Mouse (Mus musculus) heart, postnatal 0 days (tissue): Measurements from ENCODE around the gene Dip2a. TPM values are rescaled to one million over a fixed set of nuclear protein-coding genes. Genes with fewer than 3 reads are reported as not detected.

Experiments
- ATAC-seq: fragments of 200-750 bp; cut with Nextera tagmentation; 2 replicates; pipeline ENCODE4 v1.8.0; 2017; ENCODE audit warnings: low read depth, moderate number of reproducible peaks, moderate library complexity; ENCODE audit not compliant: insufficient read depth
- DNase-seq: peaks from one replicate; pipeline ENCODE4 v3.0.0-alpha.2; 2016; ENCODE audit warnings: low spot score
- H3K27ac ChIP-seq: fragments of 300-500 bp; sonication (generic); 2 replicates; pipeline ENCODE4 v1.5.1; 2014; ENCODE audit warnings: low read depth, mild to moderate bottlenecking
- H3K27me3 ChIP-seq: fragments of 300-500 bp; sonication (generic); 2 replicates; pipeline ENCODE4 v1.6.1; 2014; ENCODE audit warnings: low read length, mixed read lengths; ENCODE audit not compliant: control insufficient read depth, insufficient read depth
- H3K36me3 ChIP-seq: fragments of 300-500 bp; sonication (generic); replicated peaks from 2 replicates; pipeline ENCODE4 v1.6.1; 2014; ENCODE audit warnings: low read length, mixed read lengths; ENCODE audit not compliant: control insufficient read depth, insufficient read depth
- H3K4me1 ChIP-seq: fragments of 300-500 bp; sonication (generic); 2 replicates; pipeline ENCODE4 v1.6.1; 2014; ENCODE audit warnings: antibody characterized with exemption; ENCODE audit not compliant: control insufficient read depth, insufficient read depth
- H3K4me2 ChIP-seq: fragments of 300-500 bp; sonication (generic); 2 replicates; pipeline ENCODE4 v1.6.1; 2014; ENCODE audit warnings: low read depth, mild to moderate bottlenecking, low read length, moderate library complexity
- H3K4me3 ChIP-seq: fragments of 300-500 bp; sonication (generic); 2 replicates; pipeline ENCODE4 v1.5.1; 2014; ENCODE audit warnings: low read depth, low read length
- H3K9ac ChIP-seq: fragments of 300-500 bp; sonication (generic); replicated peaks from 2 replicates; pipeline ENCODE4 v1.6.1; 2014; ENCODE audit warnings: low read depth, low read length, mixed read lengths
- H3K9me3 ChIP-seq: fragments of 300-500 bp; sonication (generic); replicated peaks from 2 replicates; pipeline ENCODE4 v1.6.1; 2016; ENCODE audit warnings: low read length; ENCODE audit not compliant: control insufficient read depth
- CTCF ChIP-seq: IDR thresholded peaks from 2 replicates; pipeline ENCODE4 v1.5.1; 2016; ENCODE audit warnings: antibody characterized with exemption, control low read depth, low read depth
- EP300 ChIP-seq: IDR thresholded peaks from 2 replicates; pipeline ENCODE4 v1.6.1; 2016; ENCODE audit warnings: antibody characterized with exemption, low read depth
- WGBS: fragments of 180-500 bp; shearing (Covaris S2); extraction: QIAGEN DNeasy Blood & Tissue Kit; methylation state at CpG from one replicate; pipeline ENCODE4 v1.1.7; 2014; 5-methylcytosine and 5-hydroxymethylcytosine counted together
- polyA plus RNA-seq: library from polyadenylated mRNA; unstranded; fragments of >200 nt; fragmentation: Nextera tagmentation; extraction: Ambion mirVana; gene quantifications from 2 replicates; pipeline ENCODE4 v1.2.1, GENCODE M21; 2015
- total RNA-seq: library from RNA; depleted of rRNA; stranded (reverse); fragments of >200 nt; gene quantifications from 2 replicates; pipeline ENCODE4 v1.2.3, GENCODE M21; 2014; ENCODE audit warnings: low replicate concordance

Gene Dip2a
- total and polyA plus RNA-seq, 2 experiments from 2014 or later: 5.7 to 47.4 TPM

DNA sequence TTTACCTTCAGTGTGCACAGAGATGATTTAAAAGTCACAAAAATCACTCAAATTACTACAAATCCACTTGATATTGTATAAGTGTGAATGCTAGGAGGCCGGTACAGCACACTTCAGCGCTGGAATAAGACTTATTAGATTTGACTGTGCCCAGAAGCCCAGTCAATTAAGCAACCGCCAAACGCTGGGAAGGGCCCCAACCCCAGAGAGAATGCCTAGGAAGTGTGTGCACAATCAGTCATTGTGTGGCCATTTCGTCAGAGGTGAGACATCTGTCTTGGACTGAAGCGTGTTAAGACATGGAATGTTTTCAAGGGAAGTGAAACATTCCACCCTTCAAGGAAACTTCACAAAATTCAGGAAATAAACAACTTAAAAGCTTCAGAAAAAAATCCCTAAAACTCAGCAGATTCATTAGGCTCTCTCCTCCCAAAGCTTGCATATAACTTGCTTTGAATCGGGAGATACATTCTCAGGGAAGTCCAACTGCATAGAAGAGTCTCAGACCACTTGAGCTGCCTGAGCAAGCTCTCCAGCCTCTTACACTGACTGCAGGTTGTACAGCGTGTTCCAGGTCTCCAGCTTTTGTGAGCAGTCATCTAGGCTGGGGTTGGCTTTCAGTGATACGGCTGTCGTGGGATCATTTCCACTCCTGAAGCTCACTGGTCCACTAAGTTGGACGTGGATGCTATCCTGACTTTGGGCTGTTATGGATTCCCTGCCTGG lies 56.7 kb downstream of the Dip2a start:
- no peak for ATAC-seq

DNA sequence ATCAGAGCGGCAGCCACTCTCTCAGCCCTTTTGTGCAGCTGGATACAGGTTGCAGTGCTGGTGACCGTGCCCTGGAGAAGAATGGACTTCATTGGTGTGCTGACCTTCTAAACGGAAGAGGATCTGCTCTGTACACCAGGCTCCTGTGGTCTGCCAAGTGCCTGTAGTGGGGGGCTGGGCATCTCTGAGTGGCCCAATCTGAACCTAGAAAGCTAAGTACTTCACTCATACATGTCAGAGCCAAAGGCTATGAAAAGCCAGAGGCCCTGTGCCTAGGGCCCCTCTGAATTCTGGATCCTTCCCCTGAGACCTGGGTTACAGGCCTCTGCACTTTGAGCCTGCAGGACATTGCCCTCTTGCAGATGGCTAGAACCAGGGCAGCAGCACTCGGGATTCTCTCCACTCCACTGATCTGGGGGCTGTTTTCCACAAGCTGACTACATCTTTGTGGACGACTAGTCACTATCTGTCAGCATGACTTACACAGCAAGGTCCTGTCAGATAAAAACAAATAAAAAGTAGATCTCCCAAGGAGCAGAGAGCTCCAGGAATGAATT lies 66.5 kb downstream of the Dip2a start:
- DNase-seq (no peak), ATAC-seq (no peak)
- no peaks in the 10 kb centered on the region for H3K9me3 ChIP-seq
- H3K27me3 ChIP-seq: no peaks in the 10 kb centered on the region
- no peak overlapping the region for H3K27ac ChIP-seq
- H3K4me3 ChIP-seq: no peak overlapping the region
- TF ChIP-seq EP300: no peak
- no peak for TF ChIP-seq CTCF
- 54% methylated on average over 5 of the region's 5 CpGs for WGBS
- H3K4me2 ChIP-seq: no peak overlapping the region
- no peaks in the 10 kb centered on the region for H3K4me1 ChIP-seq
- H3K36me3 ChIP-seq: peaks cover 87% of the 10 kb centered on the region
- no peak overlapping the region for H3K9ac ChIP-seq

More for the DNA sequence above, 56.7 kb downstream of the Dip2a start:
- Histone ChIP-seq H3K27me3 (no peaks in the 10 kb centered on the region), H3K9me3 (no peaks in the 10 kb centered on the region), H3K36me3 (peaks cover 84% of the 10 kb centered on the region), H3K4me2 (no peak overlapping the region), H3K27ac (no peak overlapping the region), H3K4me1 (no peaks in the 10 kb centered on the region), H3K9ac (no peak overlapping the region), H3K4me3 (no peak overlapping the region)
- no peak for TF ChIP-seq CTCF
- no peak for TF ChIP-seq EP300
- 79% methylated on average over 11 of the region's 11 CpGs for WGBS
- no peak for DNase-seq

DNA sequence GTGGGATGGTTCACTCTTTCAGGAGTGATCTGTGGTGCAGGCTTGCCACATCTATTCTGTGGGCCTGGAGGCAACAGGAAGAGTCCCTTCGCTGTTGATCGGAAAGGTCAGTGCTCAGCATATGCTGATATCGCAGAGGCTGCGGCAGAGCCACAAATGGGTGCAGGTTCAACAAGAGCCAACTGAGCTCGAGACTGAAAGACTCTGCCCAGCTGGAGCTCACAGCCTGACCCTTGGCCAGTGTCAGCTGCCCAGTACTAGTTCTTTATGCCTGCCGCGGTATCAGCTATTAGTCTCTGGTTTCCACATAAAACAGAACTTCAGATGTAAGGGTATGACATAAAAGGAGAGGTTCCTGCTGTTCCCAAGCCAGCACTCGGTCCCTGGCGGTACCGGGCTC lies 69.8 kb downstream of the Dip2a start:
- Histone ChIP-seq H3K4me3 (no peak overlapping the region), H3K27me3 (no peaks in the 10 kb centered on the region), H3K36me3 (peaks cover 84% of the 10 kb centered on the region), H3K4me2 (no peak overlapping the region), H3K9ac (no peak overlapping the region), H3K9me3 (no peaks in the 10 kb centered on the region), H3K4me1 (no peaks in the 10 kb centered on the region), H3K27ac (no peak overlapping the region)
- no peak for TF ChIP-seq EP300
- no peak for TF ChIP-seq CTCF
- ATAC-seq (no peak), DNase-seq (no peak)
- 63% methylated on average over 10 of the region's 10 CpGs for WGBS

DNA sequence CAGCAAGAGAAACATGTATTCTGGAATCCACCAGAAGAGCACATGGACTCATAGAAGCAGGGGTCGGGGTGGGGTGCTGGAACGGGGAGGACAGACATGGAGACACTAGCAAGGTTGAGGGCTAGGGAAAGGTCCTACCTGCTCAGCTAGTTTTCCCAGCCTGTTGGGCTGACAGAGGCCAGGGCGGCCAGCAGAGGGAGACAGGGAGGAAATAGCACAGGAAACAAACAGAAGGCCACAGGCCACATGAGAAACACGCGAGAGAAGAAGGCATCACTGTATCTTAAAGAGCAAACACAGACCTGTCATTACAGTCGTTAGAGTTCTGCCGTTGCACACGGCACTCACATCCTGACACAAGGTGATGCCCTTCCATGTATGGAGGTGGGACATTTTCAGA lies 73.9 kb downstream of the Dip2a start:
- Histone ChIP-seq H3K9me3 (no peaks in the 10 kb centered on the region), H3K9ac (no peak overlapping the region), H3K4me1 (no peaks in the 10 kb centered on the region), H3K36me3 (peaks cover 83% of the 10 kb centered on the region), H3K27me3 (no peaks in the 10 kb centered on the region), H3K4me2 (no peak overlapping the region), H3K27ac (no peak overlapping the region), H3K4me3 (no peak overlapping the region)
- TF ChIP-seq EP300 (no peak), CTCF (peak; percentile 62)
- no peak for DNase-seq
- ATAC-seq: peak; percentile 44
- 37% methylated on average over 8 of the region's 8 CpGs for WGBS

DNA sequence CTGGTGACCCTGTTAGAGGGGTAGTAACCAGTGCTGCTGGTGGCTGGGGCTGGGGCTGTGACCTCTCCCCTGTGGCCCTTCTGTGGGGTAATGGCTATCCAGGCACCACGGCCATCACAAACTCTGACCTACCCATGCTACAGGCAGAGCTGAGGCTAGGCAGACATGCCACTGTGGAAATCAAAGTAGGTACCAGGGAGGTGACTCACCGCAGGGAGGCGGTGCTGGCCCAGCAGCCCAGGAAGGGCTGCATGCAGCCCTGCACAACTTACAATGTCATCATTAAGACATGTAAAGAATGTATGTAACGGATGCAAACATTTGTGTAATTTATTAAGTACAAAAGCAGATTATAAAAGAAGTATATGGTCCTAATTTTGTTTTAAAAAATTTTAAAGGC lies 82.7 kb downstream of the Dip2a start:
- H3K27ac ChIP-seq: no peak overlapping the region
- TF ChIP-seq CTCF (no peak), EP300 (no peak)
- peaks cover 10% of the 10 kb centered on the region for H3K4me1 ChIP-seq
- no peak overlapping the region for H3K4me3 ChIP-seq
- H3K4me2 ChIP-seq: no peak overlapping the region
- no peak overlapping the region for H3K9ac ChIP-seq
- H3K27me3 ChIP-seq: no peaks in the 10 kb centered on the region
- ATAC-seq (no peak), DNase-seq (no peak)
- 54% methylated on average over 4 of the region's 4 CpGs for WGBS
- peaks cover 25% of the 10 kb centered on the region for H3K36me3 ChIP-seq
- no peaks in the 10 kb centered on the region for H3K9me3 ChIP-seq
